Mouse (Mus musculus): ENCODE data around the gene Golt1a. TPM values are rescaled to one million over a fixed set of nuclear protein-coding genes. Genes with fewer than 3 reads are reported as not detected.

The Golt1a gene
- total and polyA plus RNA-seq, 3 experiments = not detected

DNA sequence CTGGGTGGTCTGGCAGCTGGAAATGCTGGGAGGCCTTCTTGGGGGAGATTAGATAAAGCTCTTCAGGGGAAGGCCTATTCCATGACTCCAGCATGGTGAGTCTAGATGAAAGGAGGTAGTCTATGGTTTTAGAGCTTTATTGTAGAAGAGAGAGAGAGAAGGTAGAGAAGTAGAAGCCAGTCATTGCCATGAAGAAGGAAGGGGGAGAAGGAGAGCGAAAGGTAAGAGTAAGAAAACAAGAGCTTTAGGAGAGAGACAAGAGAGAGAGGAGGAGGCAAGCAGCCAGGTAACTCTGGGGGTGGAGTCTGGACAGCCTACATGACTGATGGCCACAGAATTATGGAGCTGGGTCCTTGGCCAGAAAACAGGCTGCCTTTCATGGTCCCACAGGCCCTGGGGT, 40.6 kb downstream of the Golt1a start, which contains the start of gene Ren1:
TSS of gene Ren1 (plus strand) at position 301 of the 400 bp plus-strand sequence.
- Histone ChIP-seq H3K4me2 (ENCODE audit: insufficient read depth, low read depth, poor library complexity, severe bottlenecking) (no peak within 1 kb of the TSS), H3K27me3 (replicated peaks) (peaks cover 64% of the 10 kb centered on the region), H3K27ac (ENCODE audit: insufficient read depth, low read depth) (no peak within 1 kb of the TSS), H3K4me3 (replicated peaks in 1 of 3; ENCODE audit: low read depth in 2 of 3, low read length in 2 of 3, poor library complexity in 1 of 3) (no peak within 1 kb of the TSS), H3K4me1 (ENCODE audit: control insufficient read depth in 1 of 2, insufficient read depth in 2 of 2) (peaks cover 20 to 28% of the 10 kb centered on the region in 2 experiments), H3K9me3 (replicated peaks; ENCODE audit: low read length) (no peaks in the 10 kb centered on the region), H3K36me3 (replicated peaks in 1 of 2; ENCODE audit: control insufficient read depth in 1 of 2, insufficient read depth in 1 of 2, low read length in 1 of 2) (no peaks in the 10 kb centered on the region), H3K9ac (ENCODE audit: insufficient read depth, low read depth) (no peak within 1 kb of the TSS), H3K79me2 (replicated peaks; ENCODE audit: control insufficient read depth, extremely low read depth, insufficient read depth, poor library complexity, severe bottlenecking) (no peaks in the 10 kb centered on the region)
- no peak for DNase-seq (ENCODE audit: extremely low read depth)
- in situ Hi-C loops (cut with MboI; ENCODE audit: low pct_ligation_motif_present, low pct_unique_long_range_greater_than_20kb, low sequenced_read_pairs) = loop anchor here (5.0 to 25.0 kb wide), 2 partner anchors 33 to 313 kb away; partner anchors contain the start of genes Mdm4 and Pik3c2b
- dilution Hi-C loops (cut with MboI; ENCODE audit: extremely low pct_ligation_motif_present, extremely low pct_unique_long_range_greater_than_20kb, low sequenced_read_pairs) = no loop called here
- no peak for TF ChIP-seq IRF4 (IDR thresholded peaks at IDR 0.05; ENCODE audit: low read depth, low read length)
- no peak for TF ChIP-seq MAX (IDR thresholded peaks at IDR 0.05; ENCODE audit: low read length)
- no peak for TF ChIP-seq MXI1 (IDR thresholded peaks at IDR 0.05; ENCODE audit: low read depth, low read length)
- no peak for TF ChIP-seq TBP (conservative IDR thresholded peaks at IDR 0.05; ENCODE audit: low read depth, low read length)
- no peak for TF ChIP-seq PAX5 (IDR thresholded peaks at IDR 0.05; ENCODE audit: low read length)

DNA sequence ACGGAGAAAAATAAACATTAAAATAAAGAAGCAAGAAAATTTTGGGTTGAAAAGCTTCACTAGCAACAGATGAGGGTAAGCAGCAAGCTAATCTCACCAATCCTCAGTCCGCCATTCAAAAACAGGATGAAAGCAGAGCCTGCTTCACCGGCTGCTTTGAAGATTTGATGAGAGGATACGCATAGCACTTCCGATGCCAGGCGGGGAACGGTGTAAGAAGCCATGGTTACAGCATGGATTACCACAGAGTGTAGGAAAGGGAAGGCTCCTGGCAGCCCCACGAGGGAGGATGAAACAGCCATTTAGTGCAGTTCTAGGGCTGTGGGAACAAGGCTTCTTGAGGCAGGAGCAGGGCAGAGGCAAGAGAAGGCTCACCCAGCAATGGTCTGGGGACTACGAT, 42.2 kb downstream of the Golt1a start:
- Histone ChIP-seq H3K4me2 (ENCODE audit: insufficient read depth, low read depth, poor library complexity, severe bottlenecking) (no peak overlapping the region), H3K79me2 (replicated peaks; ENCODE audit: control insufficient read depth, extremely low read depth, insufficient read depth, poor library complexity, severe bottlenecking) (no peaks in the 10 kb centered on the region), H3K4me3 (replicated peaks in 1 of 3; ENCODE audit: low read depth in 2 of 3, low read length in 2 of 3, poor library complexity in 1 of 3) (no peak overlapping the region), H3K9ac (ENCODE audit: insufficient read depth, low read depth) (no peak overlapping the region), H3K9me3 (replicated peaks; ENCODE audit: low read length) (no peaks in the 10 kb centered on the region), H3K27ac (ENCODE audit: insufficient read depth, low read depth) (no peak overlapping the region), H3K27me3 (replicated peaks) (peaks cover 54% of the 10 kb centered on the region), H3K4me1 (ENCODE audit: control insufficient read depth in 1 of 2, insufficient read depth in 2 of 2) (peaks cover 32 to 44% of the 10 kb centered on the region in 2 experiments), H3K36me3 (replicated peaks in 1 of 2; ENCODE audit: control insufficient read depth in 1 of 2, insufficient read depth in 1 of 2, low read length in 1 of 2) (no peaks in the 10 kb centered on the region)
- DNase-seq (ENCODE audit: extremely low read depth) = no peak
- dilution Hi-C loops (cut with MboI; ENCODE audit: extremely low pct_ligation_motif_present, extremely low pct_unique_long_range_greater_than_20kb, low sequenced_read_pairs) (no loop called here), in situ Hi-C loops (cut with MboI; ENCODE audit: low pct_ligation_motif_present, low pct_unique_long_range_greater_than_20kb, low sequenced_read_pairs) (loop anchor here (5.0 to 25.0 kb wide), 2 partner anchors 34 to 314 kb away; partner anchors contain the start of genes Mdm4 and Pik3c2b)
- TF ChIP-seq POLR2AphosphoS2 (IDR thresholded peaks at IDR 0.05; ENCODE audit: low read depth, low read length) (no peak), RCOR1 (conservative IDR thresholded peaks at IDR 0.05; ENCODE audit: low read depth, low read length) (no peak), PAX5 (IDR thresholded peaks at IDR 0.05; ENCODE audit: low read length) (no peak), HCFC1 (IDR thresholded peaks at IDR 0.05; ENCODE audit: low read depth, low read length) (no peak), CHD2 (IDR thresholded peaks at IDR 0.05; ENCODE audit: low read length) (no peak), KAT2A (IDR thresholded peaks at IDR 0.05; ENCODE audit: insufficient replicate concordance, low read length) (no peak), JUND (conservative IDR thresholded peaks at IDR 0.05; ENCODE audit: low read depth, low read length) (no peak), SMC3 (IDR thresholded peaks at IDR 0.05; ENCODE audit: low read depth, low read length) (no peak), CHD1 (IDR thresholded peaks at IDR 0.05; ENCODE audit: low read depth, low read length) (no peak), TBP (conservative IDR thresholded peaks at IDR 0.05; ENCODE audit: low read depth, low read length) (no peak), ZKSCAN1 (IDR thresholded peaks at IDR 0.05; ENCODE audit: borderline replicate concordance, low read depth, low read length) (no peak), TCF12 (IDR thresholded peaks at IDR 0.05; ENCODE audit: low read depth, low read length) (no peak), IRF4 (IDR thresholded peaks at IDR 0.05; ENCODE audit: low read depth, low read length) (no peak), RAD21 (IDR thresholded peaks at IDR 0.05; ENCODE audit: low read depth, low read length) (no peak), EP300 (IDR thresholded peaks at IDR 0.05; ENCODE audit: low read length) (no peak)
